Mouse (Mus musculus): ENCODE results near the gene Vmn2r89. TPM values are rescaled to one million over a fixed set of nuclear protein-coding genes. Genes with fewer than 3 reads are reported as not detected.

The Vmn2r89 gene
- polyA plus RNA-seq, 1 experiment from 2014 or later = not detected

DNA sequence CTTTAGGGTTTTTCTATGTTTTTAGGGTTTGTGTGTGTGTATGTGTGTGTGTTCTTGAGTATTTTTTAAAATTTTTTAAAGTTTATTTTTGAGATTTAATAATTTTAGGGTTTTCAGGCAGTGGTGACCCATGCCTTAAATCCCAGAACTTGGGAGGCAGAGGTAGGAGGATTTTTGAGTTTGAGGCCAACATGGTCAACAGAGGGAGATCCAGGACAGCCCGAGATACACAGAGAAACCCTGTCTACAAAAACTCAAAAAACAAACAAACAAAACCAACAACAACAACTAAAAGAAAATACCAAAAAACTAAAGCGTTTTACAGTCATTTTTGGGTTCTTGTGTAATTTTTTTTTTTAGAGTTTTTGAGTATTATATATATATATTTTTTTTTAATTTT lies 44.1 kb downstream of the Vmn2r89 start:
- no peaks in the 10 kb centered on the region for H3K36me3 ChIP-seq
- WGBS = 84% methylated on average over 2 of the region's 2 CpGs
- DNase-seq (ENCODE audit: low spot score) = no peak

DNA sequence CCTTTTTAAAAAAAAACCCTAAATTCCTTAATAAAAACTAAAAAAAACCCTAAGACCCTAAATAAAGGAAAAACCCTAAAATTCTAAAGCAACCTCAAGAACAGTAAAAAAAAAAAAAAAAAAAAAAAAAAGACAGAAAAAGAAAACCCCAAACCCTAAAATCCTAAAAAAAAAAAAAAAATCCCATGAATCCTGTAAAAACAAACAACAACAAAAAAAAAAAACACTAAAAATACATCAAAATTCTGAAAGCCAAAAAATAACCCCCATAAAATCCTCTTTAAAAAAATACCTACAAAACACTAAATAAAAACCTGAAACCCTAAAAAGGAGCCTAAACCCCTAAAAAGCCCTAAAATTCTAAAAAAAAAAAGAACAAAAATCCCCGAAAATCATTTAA lies 45.3 kb downstream of the Vmn2r89 start:
- Histone ChIP-seq H3K9me3 (replicated peaks) (no peaks in the 10 kb centered on the region), H3K4me3 (no peak overlapping the region), H3K4me1 (no peaks in the 10 kb centered on the region), H3K27me3 (ENCODE audit: low read depth, poor library complexity, severe bottlenecking) (no peaks in the 10 kb centered on the region), H3K36me3 (no peaks in the 10 kb centered on the region), H3K27ac (no peak overlapping the region)
- 90% methylated on average over 1 of the region's 1 CpGs for WGBS
- DNase-seq (ENCODE audit: low spot score) = no peak

More for the DNA sequence above, 44.1 kb downstream of the Vmn2r89 start:
- no peaks in the 10 kb centered on the region for H3K4me1 ChIP-seq
- no peak overlapping the region for H3K27ac ChIP-seq
- H3K27me3 ChIP-seq (ENCODE audit: low read depth, poor library complexity, severe bottlenecking) = no peaks in the 10 kb centered on the region
- no peak overlapping the region for H3K4me3 ChIP-seq
- H3K9me3 ChIP-seq (replicated peaks) = no peaks in the 10 kb centered on the region

DNA sequence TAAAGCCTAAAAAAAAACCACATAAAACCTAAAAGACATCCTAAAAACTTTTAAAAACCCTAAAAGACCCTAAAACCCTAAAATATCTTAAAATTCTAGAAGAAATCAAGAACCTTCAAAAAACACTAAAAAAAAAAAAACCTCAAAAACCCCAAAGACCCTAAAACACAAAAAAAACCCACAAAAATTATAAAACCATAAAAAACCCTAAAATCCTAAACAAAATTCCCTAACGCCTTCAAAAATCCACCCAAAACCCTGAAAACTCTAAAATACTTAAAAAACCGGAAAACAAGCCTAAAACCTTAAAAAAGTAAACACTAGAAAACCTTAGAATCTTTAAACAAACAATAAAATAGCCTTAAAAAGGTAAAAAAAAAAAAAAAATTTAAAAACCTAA lies 46.3 kb downstream of the Vmn2r89 start:
- Histone ChIP-seq H3K4me1 (no peaks in the 10 kb centered on the region), H3K27ac (no peak overlapping the region), H3K36me3 (no peaks in the 10 kb centered on the region), H3K9me3 (replicated peaks) (no peaks in the 10 kb centered on the region), H3K4me3 (no peak overlapping the region), H3K27me3 (ENCODE audit: low read depth, poor library complexity, severe bottlenecking) (no peaks in the 10 kb centered on the region)
- no peak for DNase-seq (ENCODE audit: low spot score)
- 91% methylated on average over 2 of the region's 2 CpGs for WGBS

DNA sequence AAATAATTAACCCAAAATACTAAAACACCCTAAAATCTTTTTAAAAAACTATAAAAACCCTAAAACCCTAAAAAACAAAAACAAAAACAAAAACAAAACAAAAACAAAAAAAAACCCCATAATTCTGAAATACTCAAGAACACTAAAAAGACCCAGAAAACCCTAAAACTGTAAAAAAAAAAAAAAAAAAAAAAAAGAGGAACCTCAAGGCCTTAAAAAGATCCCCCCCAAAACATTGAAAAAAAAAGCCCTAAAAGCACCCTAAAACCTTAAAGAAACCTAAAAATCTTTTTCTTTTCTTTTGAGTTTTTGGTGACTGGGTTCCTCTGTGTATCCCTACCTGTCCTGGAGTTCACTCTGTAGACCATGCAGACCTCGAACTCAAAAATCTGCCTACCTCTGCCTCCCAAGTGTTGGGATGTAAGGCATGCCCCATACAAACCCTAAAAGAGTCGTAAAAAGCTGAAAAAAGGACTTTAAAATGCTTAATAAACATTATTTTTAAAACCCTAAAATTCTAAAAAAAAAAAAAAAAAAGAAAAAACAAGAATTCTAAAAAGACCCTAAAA lies 48.1 kb downstream of the Vmn2r89 start:
- WGBS = 91% methylated on average over 2 of the region's 2 CpGs
- no peaks in the 10 kb centered on the region for H3K9me3 ChIP-seq (replicated peaks)

DNA sequence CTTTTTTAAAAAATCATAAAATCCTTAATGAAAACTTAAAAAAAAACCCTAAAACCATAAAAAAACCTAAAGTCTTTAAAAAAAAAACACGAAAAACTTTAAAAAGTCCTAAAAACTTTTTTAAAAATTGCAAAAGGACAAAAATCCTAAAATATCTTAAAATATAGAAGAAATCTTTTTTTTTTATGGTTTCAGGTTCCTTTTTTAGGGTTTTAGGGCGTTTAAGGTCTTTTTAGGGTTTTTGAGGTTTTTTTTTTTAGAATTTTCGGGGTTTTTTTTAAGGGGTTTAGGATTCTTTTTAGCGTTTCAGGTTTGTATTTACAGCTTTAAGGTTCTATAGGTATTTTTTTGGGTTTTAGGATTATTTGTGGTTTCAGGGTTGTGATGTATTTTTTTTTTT lies 48.8 kb downstream of the Vmn2r89 start:
- 92% methylated on average over 4 of the region's 4 CpGs for WGBS
- Histone ChIP-seq H3K27ac (no peak overlapping the region), H3K9me3 (replicated peaks) (no peaks in the 10 kb centered on the region), H3K27me3 (ENCODE audit: low read depth, poor library complexity, severe bottlenecking) (no peaks in the 10 kb centered on the region), H3K4me3 (no peak overlapping the region), H3K36me3 (no peaks in the 10 kb centered on the region), H3K4me1 (no peaks in the 10 kb centered on the region)
- no peak for DNase-seq (ENCODE audit: low spot score)

More for the DNA sequence above, 48.1 kb downstream of the Vmn2r89 start:
- no peak overlapping the region for H3K4me3 ChIP-seq
- no peaks in the 10 kb centered on the region for H3K36me3 ChIP-seq
- H3K27me3 ChIP-seq (ENCODE audit: low read depth, poor library complexity, severe bottlenecking) = no peaks in the 10 kb centered on the region
- DNase-seq (ENCODE audit: low spot score) = no peak
- H3K27ac ChIP-seq = no peak overlapping the region
- H3K4me1 ChIP-seq = no peaks in the 10 kb centered on the region

DNA sequence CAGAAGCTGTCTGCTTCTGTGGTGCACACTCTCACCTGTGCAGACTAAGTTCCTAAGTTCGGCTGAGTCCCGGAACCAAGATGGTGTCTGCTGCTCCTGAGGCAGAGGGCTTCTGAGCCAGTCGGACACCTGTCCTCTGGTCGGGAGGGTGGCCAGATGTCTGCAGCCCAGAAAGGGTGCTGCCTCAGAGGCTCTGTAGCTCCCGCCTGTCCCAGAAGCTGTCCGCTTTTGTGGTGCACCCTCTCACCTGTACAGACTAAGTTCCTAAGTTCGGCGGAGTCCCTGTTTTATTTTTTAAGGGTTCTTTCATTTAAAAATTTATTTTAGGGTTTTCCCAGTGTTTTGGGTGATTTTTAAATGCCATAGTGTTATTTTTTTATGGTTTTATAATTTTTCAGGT lies 55.8 kb downstream of the Vmn2r89 start:
- Histone ChIP-seq H3K36me3 (no peaks in the 10 kb centered on the region), H3K27me3 (ENCODE audit: low read depth, poor library complexity, severe bottlenecking) (no peaks in the 10 kb centered on the region), H3K4me1 (no peaks in the 10 kb centered on the region), H3K9me3 (replicated peaks) (no peaks in the 10 kb centered on the region), H3K4me3 (no peak overlapping the region), H3K27ac (no peak overlapping the region)
- no peak for DNase-seq (ENCODE audit: low spot score)
- 95% methylated on average over 8 of the region's 8 CpGs for WGBS

Other genes starting within 250 kb of the Vmn2r89 start
- not detected in 2 replicates for gene Ear14, start 248.5 kb upstream of the Vmn2r89 start, polyA plus RNA-seq (2016; fragmentation: Nextera tagmentation; extraction: Ambion mirVana)
- gene Rnase2a, start 195.7 kb upstream of the Vmn2r89 start, polyA plus RNA-seq (2016; fragmentation: Nextera tagmentation; extraction: Ambion mirVana) = not detected in 2 replicates
- gene Gm7247, start 90.1 kb upstream of the Vmn2r89 start, polyA plus RNA-seq (2016; fragmentation: Nextera tagmentation; extraction: Ambion mirVana) = not detected in 2 replicates
- gene Vmn2r88, start 41.0 kb upstream of the Vmn2r89 start, polyA plus RNA-seq (2016; fragmentation: Nextera tagmentation; extraction: Ambion mirVana) = not detected in 2 replicates
- 0.09 TPM in 1 of 2 replicates, not detected in the other for gene Gm5622, start 100.9 kb downstream of the Vmn2r89 start, polyA plus RNA-seq (2016; fragmentation: Nextera tagmentation; extraction: Ambion mirVana)
- gene Gm17175, start 122.2 kb downstream of the Vmn2r89 start, polyA plus RNA-seq (2016; fragmentation: Nextera tagmentation; extraction: Ambion mirVana) = not detected in 2 replicates
- not detected in 2 replicates for gene Gm17174, start 140.3 kb downstream of the Vmn2r89 start, polyA plus RNA-seq (2016; fragmentation: Nextera tagmentation; extraction: Ambion mirVana)
- not detected in 2 replicates for gene Gm17078, start 159.5 kb downstream of the Vmn2r89 start, polyA plus RNA-seq (2016; fragmentation: Nextera tagmentation; extraction: Ambion mirVana)
- not detected in 2 replicates for gene Gm4181, start 183.8 kb downstream of the Vmn2r89 start, polyA plus RNA-seq (2016; fragmentation: Nextera tagmentation; extraction: Ambion mirVana)
- not detected in 2 replicates for gene Gm17079, start 243.6 kb downstream of the Vmn2r89 start, polyA plus RNA-seq (2016; fragmentation: Nextera tagmentation; extraction: Ambion mirVana)

Measured in limb, embryonic 10.5 days (tissue).